Mouse (Mus musculus) spleen, adult 2 months (tissue): ENCODE data around the gene Wfs1. TPM values are rescaled to one million over a fixed set of nuclear protein-coding genes. Genes with fewer than 3 reads are reported as not detected.

Experiments
- DNase-seq, 2 experiments: peaks; one replicate each; pipeline versions ENCODE4 v3.0.0 to v3.0.0-alpha.2; 2012 to 2021; ENCODE audit warnings: low spot score in 2 of 2, low read depth in 1 of 2
- H3K27ac ChIP-seq: fragments of 200-500 bp; 2 replicates; pipeline ENCODE4 v1.5.1; 2012; ENCODE audit warnings: low read length, inconsistent platforms; ENCODE audit not compliant: insufficient read depth
- H3K27me3 ChIP-seq: fragments of 200-500 bp; 2 replicates; pipeline ENCODE4 v1.6.1; 2012; ENCODE audit warnings: mild to moderate bottlenecking, moderate library complexity, low read length, inconsistent platforms; ENCODE audit not compliant: control insufficient read depth, insufficient read depth
- H3K36me3 ChIP-seq: fragments of 200-500 bp; 2 replicates; pipeline ENCODE4 v1.6.1; 2012; ENCODE audit warnings: mild to moderate bottlenecking, low read length, inconsistent platforms; ENCODE audit not compliant: control insufficient read depth, insufficient read depth
- H3K4me1 ChIP-seq: fragments of 200-500 bp; 2 replicates; pipeline ENCODE4 v1.6.1; 2011; ENCODE audit warnings: inconsistent platforms; ENCODE audit not compliant: control insufficient read depth, insufficient read depth, insufficient read length
- H3K4me3 ChIP-seq: fragments of 200-500 bp; 2 replicates; pipeline ENCODE4 v1.5.1; 2011; ENCODE audit warnings: mild to moderate bottlenecking, inconsistent platforms; ENCODE audit not compliant: insufficient read depth, insufficient read length; ENCODE audit errors: extremely low read depth
- CTCF ChIP-seq: fragments of 200-500 bp; IDR thresholded peaks from 2 replicates; pipeline ENCODE4 v1.5.1; 2011; ENCODE audit warnings: mild to moderate bottlenecking, inconsistent platforms; ENCODE audit not compliant: insufficient read depth, insufficient read length, insufficient replicate concordance; ENCODE audit errors: extremely low read depth
- POLR2A ChIP-seq: fragments of 200-500 bp; IDR thresholded peaks from 2 replicates; pipeline ENCODE4 v1.6.1; 2011; ENCODE audit warnings: low read depth, low read length, inconsistent platforms
- WGBS: fragments of 180-500 bp; shearing (Covaris S2); methylation state at CpG from one replicate; pipeline ENCODE4 v1.1.7; 2018; 5-methylcytosine and 5-hydroxymethylcytosine counted together
- polyA plus RNA-seq: library from polyadenylated mRNA; depleted of rRNA; stranded (reverse); fragments of >200 nt; gene quantifications from 2 replicates; pipeline ENCODE4 v1.2.3, GENCODE M21; 2012; rRNA removed

Gene Wfs1
- polyA plus RNA-seq = 7.2 TPM in 2 replicates

DNA sequence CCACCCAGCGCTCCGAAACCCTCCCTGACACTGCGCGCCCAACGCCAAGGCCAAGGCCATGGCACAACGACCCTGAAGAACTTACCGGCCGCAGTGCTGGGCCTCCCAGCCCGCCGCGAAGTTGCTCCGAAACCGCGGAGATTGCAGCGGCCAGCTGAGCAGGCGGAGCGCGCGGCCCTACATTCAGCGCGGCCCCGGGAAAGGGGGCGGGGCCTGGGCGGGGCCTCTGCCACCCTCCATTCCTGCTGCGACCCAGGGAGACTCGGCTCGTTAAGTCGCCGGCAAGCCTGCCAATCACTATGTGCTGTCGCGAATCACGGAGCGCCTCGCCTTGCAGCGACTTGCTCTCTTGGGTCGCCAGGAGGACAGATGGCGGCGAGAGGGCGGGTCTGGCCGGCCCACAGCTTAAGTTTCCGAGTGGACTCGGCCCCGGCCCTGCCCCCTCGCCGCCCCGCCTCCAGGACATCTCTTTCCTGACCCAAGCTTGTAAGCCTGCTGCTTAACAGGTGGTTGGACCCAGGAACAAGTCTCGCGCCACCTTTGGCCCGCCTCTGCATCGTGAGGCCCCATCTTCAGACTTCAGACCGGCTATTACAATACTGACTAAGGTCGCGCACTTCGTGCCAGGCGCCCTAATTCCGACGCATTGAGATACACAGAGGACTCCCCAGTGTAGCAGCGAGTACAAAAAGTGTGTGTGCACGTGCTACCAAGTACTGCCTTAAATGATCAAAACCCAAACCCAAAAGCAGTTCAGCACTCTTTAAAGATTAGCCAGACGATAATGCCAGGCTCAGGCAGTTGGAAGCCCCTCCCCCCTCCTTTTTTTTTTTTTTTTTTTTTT is at the start of gene Wfs1:
Gene Wfs1, minus strand, starts transcription at position 425 of the 844 bp plus-strand sequence.
- 1% methylated on average over 60 of the region's 60 CpGs for WGBS
- Histone ChIP-seq H3K27me3 (no peaks in the 10 kb centered on the region), H3K4me1 (peaks cover 2% of the 10 kb centered on the region; the same call in 1 of the 2 replicates), H3K27ac (peak within 1 kb of the TSS; percentile 44), H3K36me3 (no peaks in the 10 kb centered on the region), H3K4me3 (peak within 1 kb of the TSS; percentile 66)
- DNase-seq = peak; percentile 88 to 95
- TF ChIP-seq CTCF = no peak
- TF ChIP-seq POLR2A = no peak; the same call in 1 of the 2 replicates

GRCm38 (mm10) chr5:37036884-37037283 is 47.9 kb upstream of the Wfs1 start:
- no peak overlapping the region for H3K27ac ChIP-seq
- H3K4me3 ChIP-seq = no peak overlapping the region
- DNase-seq = no peak
- TF ChIP-seq CTCF = no peak
- TF ChIP-seq POLR2A = no peak
- H3K27me3 ChIP-seq = no peaks in the 10 kb centered on the region
- H3K4me1 ChIP-seq = peaks cover 6% of the 10 kb centered on the region; the same call in 1 of the 2 replicates
- whole genome bisulfite sequencing = 63% methylated on average over 3 of the region's 3 CpGs
- no peaks in the 10 kb centered on the region for H3K36me3 ChIP-seq

DNA sequence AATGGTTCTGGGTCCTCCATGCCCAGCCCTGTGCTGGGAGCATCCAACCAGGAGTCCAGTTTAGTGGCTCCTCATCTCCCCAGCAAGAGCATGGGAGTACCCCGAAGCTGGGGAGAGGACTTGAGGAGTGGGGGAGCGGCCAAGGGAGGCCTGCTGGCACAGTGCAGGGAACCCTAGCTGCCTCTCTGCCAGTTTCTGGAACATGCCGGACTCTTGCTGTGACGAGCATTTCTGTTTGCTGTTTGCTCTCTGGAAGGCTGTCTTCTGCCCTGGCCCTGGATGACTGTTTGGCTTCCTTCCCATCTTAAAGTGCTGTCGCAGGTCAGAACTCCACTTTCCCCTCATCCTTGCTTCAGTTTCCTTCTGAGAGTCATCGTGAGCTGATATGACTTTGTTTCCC is 46.9 kb upstream of the Wfs1 start:
- Histone ChIP-seq H3K27me3 (no peaks in the 10 kb centered on the region), H3K36me3 (no peaks in the 10 kb centered on the region), H3K27ac (no peak overlapping the region), H3K4me3 (no peak overlapping the region), H3K4me1 (no peaks in the 10 kb centered on the region)
- DNase-seq = no peak
- 90% methylated on average over 6 of the region's 6 CpGs for WGBS
- TF ChIP-seq POLR2A (no peak), CTCF (no peak)

- TF ChIP-seq CTCF = no peak
- no peak for TF ChIP-seq POLR2A
- whole genome bisulfite sequencing = 88% methylated on average over 6 of the region's 6 CpGs
- H3K27ac ChIP-seq = no peak overlapping the region
Observed at GRCm38 (mm10) chr5:37035192-37035591, 46.2 kb upstream of the Wfs1 start.

DNA sequence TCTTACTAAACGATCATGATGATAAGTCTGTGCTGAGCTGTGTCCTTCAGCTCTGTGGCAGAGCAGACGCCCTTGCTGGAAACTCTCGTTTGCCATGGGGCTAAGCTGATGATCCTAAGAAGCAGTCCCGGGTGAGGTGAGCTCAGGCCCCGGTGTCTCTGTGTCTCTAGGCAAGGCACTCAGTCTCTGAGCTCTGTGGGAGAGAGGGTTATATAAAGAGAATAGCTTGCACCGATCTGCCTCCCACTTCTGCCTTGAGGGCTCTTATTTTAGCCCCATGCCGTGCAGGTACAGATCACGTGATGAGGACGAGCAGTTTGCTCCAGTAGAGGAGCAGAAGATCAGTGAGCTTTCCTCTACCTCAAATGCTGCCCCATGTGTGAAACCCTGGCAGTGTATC is 41.7 kb upstream of the Wfs1 start:
- no peak for TF ChIP-seq POLR2A
- no peak for TF ChIP-seq CTCF
- Histone ChIP-seq H3K36me3 (no peaks in the 10 kb centered on the region), H3K4me3 (no peak overlapping the region), H3K27me3 (peaks cover 13% of the 10 kb centered on the region), H3K4me1 (peaks cover 10% of the 10 kb centered on the region), H3K27ac (no peak overlapping the region)
- WGBS = 66% methylated on average over 9 of the region's 9 CpGs
- DNase-seq = no peak

More at GRCm38 (mm10) chr5:37035192-37035591, 46.2 kb upstream of the Wfs1 start:
- no peak for DNase-seq
- no peak overlapping the region for H3K4me3 ChIP-seq
- H3K27me3 ChIP-seq = no peaks in the 10 kb centered on the region
- no peaks in the 10 kb centered on the region for H3K36me3 ChIP-seq
- H3K4me1 ChIP-seq = no peaks in the 10 kb centered on the region

DNA sequence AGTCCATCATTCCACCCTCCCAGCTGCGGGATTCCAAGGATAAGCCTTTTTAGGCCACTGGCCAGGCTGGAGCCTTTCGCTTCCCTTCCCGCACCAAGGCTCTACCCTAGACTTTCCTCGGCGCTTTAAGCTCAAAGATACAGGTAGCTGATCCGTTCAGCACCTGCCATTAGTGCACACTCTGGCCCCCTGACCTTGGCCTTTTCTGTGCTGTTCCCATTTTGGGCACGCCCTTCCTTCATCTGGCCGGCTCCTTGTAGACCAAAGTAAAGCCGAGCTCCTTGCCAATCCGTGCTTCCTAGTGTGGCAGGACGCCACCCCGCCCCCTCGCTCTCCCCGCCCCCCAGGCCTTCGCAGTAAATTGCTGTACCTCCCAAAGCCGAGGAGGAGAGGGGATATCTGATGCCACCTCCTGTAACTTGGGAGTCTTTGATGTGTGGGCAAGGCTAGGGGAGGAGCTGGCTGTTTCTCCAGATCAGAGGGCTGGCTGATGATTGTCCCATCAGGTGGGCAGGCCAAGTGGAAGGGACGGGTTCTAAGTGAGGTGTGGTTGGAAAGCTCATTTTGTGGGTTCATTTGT is 40.4 kb upstream of the Wfs1 start:
- 9% methylated on average over 17 of the region's 17 CpGs for WGBS
- peaks cover 13% of the 10 kb centered on the region for H3K27me3 ChIP-seq
- H3K4me1 ChIP-seq = peaks cover 10% of the 10 kb centered on the region
- peak overlapping the region; percentile 61; the same call in 1 of the 2 replicates for H3K4me3 ChIP-seq
- H3K36me3 ChIP-seq = no peaks in the 10 kb centered on the region
- DNase-seq = no peak
- no peak overlapping the region for H3K27ac ChIP-seq
- TF ChIP-seq POLR2A (no peak), CTCF (no peak)
